Mouse (Mus musculus): ENCODE results near the gene Suox.
A peak's percentile ranks its signal among the peaks of the same experiment; 100 is the strongest.
"Not testable (repeated sequence)": the region's sequence is repeated elsewhere in the genome, so short reads cannot be mapped to it uniquely, and the experiment has no call there.

Gene Suox

GRCm38 (mm10) chr10:128664808-128665207, 9.1 kb downstream of the Suox start:
- no peak for DNase-seq (ENCODE audit: low spot score)

- no peak for DNase-seq (ENCODE audit: low spot score)
These were observed 10.2 kb downstream of the Suox start for GRCm38 (mm10) chr10:128663441-128664220.

- DNase-seq (ENCODE audit: low spot score) = no peak
These were observed 11.4 kb downstream of the Suox start for GRCm38 (mm10) chr10:128662465-128662864.

GRCm38 (mm10) chr10:128659490-128659889, 14.4 kb downstream of the Suox start:
- DNase-seq (ENCODE audit: low spot score) = no peak

- no peak for DNase-seq (ENCODE audit: low spot score)
These were observed 16.0 kb downstream of the Suox start for GRCm38 (mm10) chr10:128657844-128658243.

GRCm38 (mm10) chr10:128656731-128657130, 17.1 kb downstream of the Suox start:
- no peak for DNase-seq (ENCODE audit: low spot score)

GRCm38 (mm10) chr10:128655254-128655653, 18.6 kb downstream of the Suox start:
- no peak for DNase-seq (ENCODE audit: low spot score)

- peak; percentile 8 for DNase-seq (ENCODE audit: low spot score)
These were observed 20.0 kb downstream of the Suox start for GRCm38 (mm10) chr10:128653866-128654265.

- no peak for DNase-seq (ENCODE audit: low spot score)
These were observed 27.5 kb downstream of the Suox start for GRCm38 (mm10) chr10:128646139-128647089.

GRCm38 (mm10) chr10:128645111-128646011, 28.5 kb downstream of the Suox start, which contains the start of gene Ikzf4:
Gene Ikzf4 (minus strand): TSS chr10:128645991.
- no peak for DNase-seq (ENCODE audit: low spot score)

GRCm38 (mm10) chr10:128642749-128643148, 31.1 kb downstream of the Suox start:
- DNase-seq (ENCODE audit: low spot score) = no peak

- no peak for DNase-seq (ENCODE audit: low spot score)
These were observed 32.0 kb downstream of the Suox start for GRCm38 (mm10) chr10:128641871-128642270.

- no peak for DNase-seq (ENCODE audit: low spot score)
These were observed 33.0 kb downstream of the Suox start for GRCm38 (mm10) chr10:128640891-128641290.

- DNase-seq (ENCODE audit: low spot score) = no peak
These were observed 33.9 kb downstream of the Suox start for GRCm38 (mm10) chr10:128639999-128640398.

GRCm38 (mm10) chr10:128637011-128637410, 36.9 kb downstream of the Suox start:
- no peak for DNase-seq (ENCODE audit: low spot score)

GRCm38 (mm10) chr10:128636561-128636960, 37.3 kb downstream of the Suox start:
- no peak for DNase-seq (ENCODE audit: low spot score)

GRCm38 (mm10) chr10:128635697-128636096, 38.2 kb downstream of the Suox start:
- no peak for DNase-seq (ENCODE audit: low spot score)

GRCm38 (mm10) chr10:128631571-128631970, 42.3 kb downstream of the Suox start:
- no peak for DNase-seq (ENCODE audit: low spot score)

- not testable (repeated sequence) for DNase-seq (ENCODE audit: low spot score)
These were observed 43.6 kb downstream of the Suox start for GRCm38 (mm10) chr10:128630306-128630705.

- DNase-seq (ENCODE audit: low spot score) = no peak
These were observed 44.1 kb downstream of the Suox start for GRCm38 (mm10) chr10:128629746-128630145.

- DNase-seq (ENCODE audit: low spot score) = no peak
These were observed 46.2 kb downstream of the Suox start for GRCm38 (mm10) chr10:128627398-128628317.

Measured in adipocyte (in vitro differentiated cells).